Mouse (Mus musculus): ENCODE data around the gene Doc2g.
A peak's percentile ranks its signal among the peaks of the same experiment; 100 is the strongest.
"Not testable (repeated sequence)": the region's sequence is repeated elsewhere in the genome, so short reads cannot be mapped to it uniquely, and the experiment has no call there.

Gene Doc2g

DNA sequence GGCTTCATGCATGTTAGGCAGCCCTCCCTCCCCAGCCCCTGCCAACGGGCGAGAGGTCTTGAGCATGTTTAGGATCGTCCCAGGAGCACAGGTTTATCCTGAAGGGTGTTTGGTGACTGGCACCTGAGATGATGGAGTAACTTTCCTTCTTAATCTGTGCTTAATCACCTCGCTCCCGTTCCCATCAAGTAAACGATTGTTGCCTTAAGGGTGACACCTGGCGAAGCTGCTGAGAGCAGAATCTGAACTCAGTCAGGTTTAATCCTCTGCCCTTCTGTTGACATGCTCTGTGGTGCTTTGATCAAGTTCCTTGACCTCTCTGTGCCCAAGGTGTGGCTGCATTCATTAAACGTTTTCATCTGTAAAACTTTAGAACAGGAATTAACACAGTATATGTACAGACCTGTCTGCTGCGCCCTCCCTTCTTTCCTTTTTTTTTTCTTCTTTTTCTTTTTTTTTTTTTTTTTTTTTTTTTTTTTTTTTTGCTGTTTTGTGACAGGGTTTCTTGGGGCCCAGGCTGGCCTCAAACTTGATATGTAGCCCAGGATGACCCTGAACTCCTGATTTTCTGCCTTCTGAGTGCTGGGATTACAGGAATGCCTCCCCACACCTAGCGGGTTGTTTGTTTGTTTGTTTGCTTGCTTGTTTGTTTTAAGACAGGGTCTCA, 14.9 kb downstream of the Doc2g start:
- DNase-seq (ENCODE audit: low read depth): no peak

DNA sequence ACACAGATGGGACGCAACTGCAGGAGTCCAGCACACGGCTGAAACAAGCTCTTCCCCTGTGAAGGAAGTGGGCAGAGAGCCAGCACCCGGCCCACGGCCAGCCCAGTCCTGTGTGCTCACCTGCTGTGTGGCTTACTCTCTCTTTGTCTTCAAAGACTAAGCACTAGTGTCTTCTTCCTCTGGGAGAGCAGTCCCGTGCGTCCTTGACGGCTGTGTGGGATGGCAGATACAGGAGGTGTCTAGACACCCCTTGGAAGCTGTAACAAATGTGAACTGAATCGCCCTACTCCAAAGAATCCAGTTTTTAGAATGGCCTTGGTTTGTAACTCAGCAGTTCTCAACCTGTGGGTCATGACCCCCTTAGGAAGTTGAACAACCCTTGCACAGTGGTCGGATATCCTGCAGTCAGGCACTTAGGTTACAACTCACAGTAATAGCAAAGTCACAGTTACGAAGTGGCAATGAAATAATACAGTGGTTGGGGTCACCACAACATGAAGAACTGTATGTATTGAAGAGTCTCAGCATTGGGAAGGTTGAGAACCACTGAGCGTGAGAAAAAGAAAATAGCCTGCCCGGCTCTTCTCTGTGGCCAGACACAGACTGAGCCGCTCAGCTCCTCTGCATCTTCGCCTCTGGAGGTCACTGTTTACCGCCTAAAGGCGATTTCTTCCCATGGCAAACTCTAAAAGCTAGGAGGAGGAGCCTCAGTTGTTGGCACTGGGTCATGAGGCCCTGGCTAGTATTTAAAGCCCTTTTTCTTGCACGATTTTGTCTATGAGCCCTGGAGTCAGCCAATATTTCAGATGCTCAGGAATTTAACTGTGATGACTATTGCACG, 15.8 kb downstream of the Doc2g start:
- DNase-seq (ENCODE audit: low read depth): peak; percentile 73

DNA sequence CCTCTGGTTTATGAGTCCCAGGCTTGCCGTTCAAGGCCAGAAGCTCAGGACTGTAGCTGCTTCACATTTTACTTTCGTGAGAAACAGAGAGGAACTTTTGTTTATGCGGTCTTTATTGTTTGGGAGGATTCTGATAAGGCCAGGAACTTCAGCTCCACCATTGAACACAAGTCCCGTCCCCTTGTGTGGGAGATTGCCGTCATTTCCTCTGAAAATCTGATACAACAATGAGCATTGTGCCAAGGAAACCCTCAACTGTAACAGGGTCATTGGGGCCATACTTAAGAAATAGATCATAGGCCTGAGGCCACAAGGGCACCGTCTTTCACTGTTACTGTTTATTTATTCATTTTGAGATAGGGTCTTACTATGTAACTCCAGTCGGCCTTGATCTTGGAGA, 20.1 kb downstream of the Doc2g start:
- no peak for DNase-seq (ENCODE audit: low read depth)

DNA sequence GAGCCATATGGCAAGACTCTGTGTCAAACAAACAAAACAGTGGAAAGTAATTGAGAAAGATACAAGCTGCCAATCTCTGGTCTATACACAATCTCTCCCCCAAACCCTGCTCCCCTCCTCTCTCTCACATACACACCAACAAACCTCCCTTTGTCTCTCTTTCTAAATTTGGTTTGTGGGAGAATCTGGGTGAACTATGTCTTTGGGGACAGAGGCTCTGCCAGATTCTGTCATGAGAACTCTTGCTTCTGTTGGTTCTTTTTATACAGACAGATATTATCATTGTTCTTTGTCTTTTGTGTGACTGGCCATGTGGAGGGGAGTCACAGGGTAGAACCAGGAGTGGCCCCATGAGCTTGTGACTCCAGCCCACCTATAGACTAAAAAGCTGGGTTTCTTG, 24.5 kb downstream of the Doc2g start:
- no peak for DNase-seq (ENCODE audit: low read depth)

DNA sequence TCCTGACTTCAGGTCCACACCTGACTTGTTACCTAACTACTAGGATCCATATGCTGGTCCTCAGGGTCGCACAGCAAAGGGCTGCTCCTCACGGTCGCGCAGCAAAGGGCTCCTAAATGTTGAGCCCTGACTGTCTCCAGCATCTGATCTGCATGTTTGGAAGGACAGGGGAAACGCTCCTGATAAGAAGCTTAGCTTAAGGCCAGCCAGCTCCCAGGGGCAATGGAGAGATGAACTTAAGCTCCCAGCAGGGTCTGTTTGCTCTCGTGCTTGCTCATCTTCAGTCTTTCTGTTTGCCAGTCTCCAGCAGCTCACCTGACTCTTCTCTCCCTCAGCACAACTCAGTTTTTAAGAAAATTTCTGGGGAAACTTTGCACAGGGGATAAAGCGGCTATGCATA, 29.6 kb downstream of the Doc2g start:
- DNase-seq (ENCODE audit: low read depth): no peak

DNA sequence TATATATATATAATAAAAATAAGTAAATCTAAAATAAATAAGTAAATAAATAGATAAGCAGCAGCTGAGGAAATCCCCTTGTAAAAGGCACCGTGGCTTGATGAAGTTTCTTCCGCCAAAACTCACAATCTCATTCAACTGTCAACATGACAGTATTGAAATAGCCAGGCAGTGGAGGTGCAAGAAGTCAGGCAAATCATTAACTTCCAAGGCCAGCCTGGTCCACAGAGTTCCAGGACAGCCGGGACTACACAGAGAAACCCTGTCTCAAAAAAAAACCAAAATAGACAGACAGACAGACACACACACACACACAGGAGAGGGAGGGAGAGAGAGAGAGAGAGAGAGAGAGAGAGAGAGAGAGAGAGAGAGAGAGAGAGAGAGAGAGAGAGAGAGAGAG, 30.2 kb downstream of the Doc2g start:
- no peak for DNase-seq (ENCODE audit: low read depth)

DNA sequence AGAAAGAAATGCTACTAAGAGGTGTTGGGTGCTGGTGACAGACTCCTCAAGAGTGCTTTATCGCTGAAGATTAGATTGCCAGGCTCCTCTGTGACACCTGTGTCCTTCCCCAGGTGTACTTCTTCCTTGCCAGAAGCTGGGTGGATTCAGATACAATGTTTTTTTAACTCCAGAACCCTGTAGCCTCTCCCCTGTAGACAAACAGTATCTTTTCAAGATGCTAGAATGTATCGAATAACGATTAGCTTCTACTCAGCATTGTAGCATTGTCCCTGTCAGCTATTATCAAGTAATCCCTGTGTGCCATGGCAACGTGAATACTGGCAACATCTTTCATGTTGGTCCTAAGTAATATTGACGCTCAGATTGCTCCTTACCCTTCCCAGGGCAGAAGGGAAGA, 30.6 kb downstream of the Doc2g start:
- DNase-seq (ENCODE audit: low read depth): no peak

DNA sequence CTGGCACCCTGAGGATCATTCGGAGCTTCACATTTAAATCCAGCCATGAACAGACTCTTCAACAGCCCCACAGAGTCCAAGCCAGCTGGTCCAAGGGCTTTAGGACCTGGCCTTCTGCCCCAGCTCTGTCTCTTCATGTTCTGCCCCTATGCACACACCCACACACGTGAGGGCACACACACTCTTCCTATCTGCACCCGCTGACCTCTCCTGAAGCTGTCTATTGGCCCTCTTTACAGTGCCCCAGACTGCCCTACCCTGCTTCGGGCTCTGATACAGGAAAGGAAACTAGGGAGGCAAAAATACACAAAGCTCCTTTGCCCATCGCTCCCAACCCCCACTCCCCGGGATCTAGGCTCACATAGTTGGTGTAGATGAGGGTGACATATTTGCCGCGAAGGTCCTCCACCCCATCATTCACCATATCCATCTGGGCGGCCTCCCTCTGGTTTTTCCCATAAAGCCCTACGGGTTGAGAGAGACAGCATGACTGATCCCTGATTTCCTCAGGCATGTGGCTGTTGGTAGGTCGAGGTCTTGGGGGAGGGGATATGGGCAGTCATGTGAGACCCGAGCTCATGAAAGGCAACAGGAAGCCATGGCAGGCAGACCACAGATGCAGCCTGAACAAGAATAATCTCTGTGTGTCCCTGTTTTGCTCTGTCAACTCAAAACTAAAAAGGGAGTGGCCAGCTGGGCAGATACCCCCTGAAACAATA, 33.4 kb downstream of the Doc2g start:
- no peak for DNase-seq (ENCODE audit: low read depth)

DNA sequence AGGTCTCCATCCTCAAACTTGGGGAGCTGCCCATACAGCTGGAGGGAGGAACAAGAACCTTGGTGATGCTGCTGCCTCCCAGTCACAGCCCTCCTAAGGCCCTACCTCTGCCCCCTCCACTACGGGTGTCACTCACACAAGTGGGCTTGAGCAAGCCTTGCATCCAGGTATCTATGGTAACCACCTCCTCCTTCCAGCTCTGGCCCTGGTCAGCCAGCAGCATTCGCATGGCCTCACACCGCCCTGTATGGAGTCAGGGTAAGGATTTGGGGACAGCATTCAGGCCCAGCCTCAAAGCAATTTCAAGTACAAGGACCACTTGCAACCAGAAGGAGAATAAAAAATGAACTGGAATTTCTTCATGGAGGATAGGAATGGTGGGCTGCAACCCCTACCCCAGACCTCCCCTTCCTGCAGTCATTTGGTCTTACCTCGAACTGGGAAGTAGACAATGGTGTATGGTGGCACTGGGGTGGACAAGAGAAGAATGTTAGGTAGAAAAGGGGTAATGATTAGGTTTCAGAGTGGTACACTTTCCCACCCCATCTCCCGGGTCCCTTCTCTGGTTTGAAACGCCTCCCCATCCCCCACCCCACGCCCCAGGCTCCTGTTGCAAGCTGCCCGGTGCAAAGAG, 34.2 kb downstream of the Doc2g start:
- DNase-seq (ENCODE audit: low read depth): not testable (repeated sequence)

DNA sequence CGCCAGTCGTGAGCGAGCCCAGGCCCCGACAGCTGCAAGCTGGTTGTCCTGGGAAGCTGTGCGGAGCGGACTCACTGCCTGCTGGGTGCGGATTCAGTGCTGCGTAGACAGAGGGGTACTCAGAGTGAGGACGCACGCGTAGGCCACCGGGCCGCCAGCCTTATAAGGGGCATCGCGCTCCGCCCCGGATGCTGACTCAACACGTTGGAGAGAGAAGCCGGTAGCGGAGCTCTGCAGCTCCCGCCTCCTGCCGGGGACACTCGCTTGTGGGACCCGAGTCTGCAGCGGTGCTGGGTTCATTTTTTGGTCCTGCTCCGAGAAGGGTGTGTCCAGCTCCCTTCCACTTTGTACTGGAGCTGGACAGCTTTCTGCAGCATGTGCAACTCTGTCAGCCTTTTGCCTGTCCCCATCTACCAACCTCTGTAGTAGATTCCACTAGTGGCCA, 34.7 kb downstream of the Doc2g start, which contains the start of gene Gstp1:
Gene Gstp1, minus strand, starts transcription at position 198 of the 445 bp plus-strand sequence.
- DNase-seq (ENCODE audit: low read depth): peak; percentile 96

DNA sequence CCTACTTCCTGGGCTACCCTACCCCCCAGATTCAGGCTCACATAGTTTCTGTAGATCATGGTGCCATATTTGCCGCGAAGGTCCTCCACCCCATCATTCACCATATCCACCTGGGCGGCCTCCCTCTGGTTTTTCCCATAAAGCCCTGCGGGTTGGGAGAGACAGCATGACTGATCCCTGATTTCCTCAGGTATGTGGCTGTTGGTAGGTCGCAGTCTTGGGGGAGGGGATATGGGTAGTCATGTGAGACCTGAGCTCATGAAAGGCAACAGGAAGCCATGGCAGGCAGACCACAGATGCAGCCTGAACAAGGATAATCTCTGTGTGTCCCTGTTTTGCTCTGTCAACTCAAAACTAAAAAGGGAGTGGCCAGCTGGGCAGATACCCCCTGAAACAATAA, 37.8 kb downstream of the Doc2g start:
- not testable (repeated sequence) for DNase-seq (ENCODE audit: low read depth)

DNA sequence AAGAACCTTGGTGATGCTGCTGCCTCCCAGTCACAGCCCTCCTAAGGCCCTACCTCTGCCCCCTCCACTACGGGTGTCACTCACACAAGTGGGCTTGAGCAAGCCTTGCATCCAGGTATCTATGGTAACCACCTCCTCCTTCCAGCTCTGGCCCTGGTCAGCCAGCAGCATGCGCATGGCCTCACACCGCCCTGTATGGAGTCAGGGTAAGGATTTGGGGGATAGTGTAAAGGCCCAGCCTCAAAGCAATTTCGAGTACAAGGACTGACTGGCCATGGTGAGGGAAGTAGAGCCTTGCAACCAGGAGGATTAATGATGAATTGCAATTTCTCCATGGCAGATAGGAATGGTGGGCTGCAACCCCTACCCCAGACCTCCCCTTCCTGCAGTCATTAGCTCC, 38.4 kb downstream of the Doc2g start:
- not testable (repeated sequence) for DNase-seq (ENCODE audit: low read depth)

DNA sequence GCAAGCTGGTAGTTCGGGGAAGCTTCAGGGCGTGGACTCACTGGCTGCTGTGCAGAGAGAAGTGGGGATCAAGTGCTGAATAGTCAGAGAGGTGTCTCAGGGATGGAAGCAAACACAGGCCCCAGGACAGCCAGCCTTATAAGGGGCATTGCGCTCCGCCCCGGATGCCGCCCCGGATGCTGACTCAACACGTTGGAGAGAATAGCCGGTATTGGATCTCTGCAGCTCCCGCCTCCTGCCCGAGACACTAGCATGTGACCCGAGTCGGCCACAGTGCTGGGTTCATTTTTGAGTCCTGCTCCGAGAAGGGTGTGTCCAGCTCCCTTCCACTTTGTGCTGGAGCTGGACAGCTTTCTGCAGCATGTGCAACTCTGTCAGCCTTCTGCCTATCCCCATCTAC, 39.0 kb downstream of the Doc2g start:
- no peak for DNase-seq (ENCODE audit: low read depth)

DNA sequence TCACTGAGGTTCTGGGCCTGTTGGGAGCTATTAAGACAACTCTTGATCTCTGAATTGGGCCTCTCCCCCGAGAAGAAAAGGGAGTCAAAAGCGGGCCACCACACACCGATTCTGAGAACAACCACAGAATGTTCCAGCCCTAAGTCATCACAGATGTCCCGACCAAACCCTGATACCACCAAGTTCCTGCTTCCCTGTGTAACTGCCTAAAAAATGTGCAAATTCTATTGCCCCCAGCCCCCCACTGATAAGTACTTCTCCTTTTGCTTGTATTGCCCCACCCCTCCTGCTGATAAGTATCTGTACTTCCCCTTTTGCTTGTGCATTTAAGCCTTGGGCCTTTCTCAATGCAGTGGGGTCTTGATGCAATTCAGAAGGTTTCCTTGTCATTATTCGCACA, 41.0 kb downstream of the Doc2g start:
- DNase-seq (ENCODE audit: low read depth): not testable (repeated sequence)

DNA sequence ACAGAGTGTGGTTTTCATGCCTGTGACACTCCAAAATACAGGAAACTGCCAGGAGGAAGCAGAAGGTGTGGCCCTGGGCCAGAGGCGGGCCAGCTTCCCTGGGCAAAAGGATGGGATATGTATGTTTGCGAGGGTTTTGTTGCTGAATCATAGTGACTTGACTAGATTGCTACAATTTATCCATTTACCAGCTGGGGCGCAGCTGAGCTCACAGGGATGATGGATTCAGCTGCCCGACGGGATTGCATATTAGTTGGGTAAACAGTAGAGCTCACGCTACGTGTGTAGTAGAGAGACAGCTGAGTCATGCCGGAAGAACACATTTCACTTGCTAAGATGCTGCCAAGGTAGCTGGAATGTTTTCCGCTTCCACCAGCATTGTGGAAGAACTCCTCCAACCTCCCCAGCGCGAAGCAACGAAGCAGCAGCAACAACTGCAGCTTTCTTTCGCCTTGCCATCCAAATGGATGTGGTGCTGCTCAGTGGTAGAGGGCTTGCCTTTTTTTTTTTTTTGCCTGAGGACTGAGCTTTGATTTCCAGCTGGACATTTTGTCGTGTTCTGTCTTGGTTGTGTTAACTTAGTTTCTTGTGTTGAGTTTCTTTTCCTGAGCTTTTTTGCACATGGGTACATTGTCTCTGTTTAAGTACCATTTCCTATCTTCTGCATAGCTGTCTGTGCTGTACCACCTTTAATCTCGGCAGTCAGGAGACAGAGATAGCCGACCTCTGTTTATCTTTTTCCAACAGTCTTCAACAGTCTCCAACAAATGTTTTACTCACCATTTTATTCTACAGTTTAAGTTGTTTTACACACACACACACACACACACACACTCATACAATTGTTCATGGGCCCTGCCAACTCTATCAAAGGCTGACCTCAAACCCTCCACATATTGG, 43.1 kb downstream of the Doc2g start, which contains the start of gene Gstp2:
Gene Gstp2, minus strand, starts transcription at position 58 of the 900 bp plus-strand sequence.
- DNase-seq (ENCODE audit: low read depth): no peak

DNA sequence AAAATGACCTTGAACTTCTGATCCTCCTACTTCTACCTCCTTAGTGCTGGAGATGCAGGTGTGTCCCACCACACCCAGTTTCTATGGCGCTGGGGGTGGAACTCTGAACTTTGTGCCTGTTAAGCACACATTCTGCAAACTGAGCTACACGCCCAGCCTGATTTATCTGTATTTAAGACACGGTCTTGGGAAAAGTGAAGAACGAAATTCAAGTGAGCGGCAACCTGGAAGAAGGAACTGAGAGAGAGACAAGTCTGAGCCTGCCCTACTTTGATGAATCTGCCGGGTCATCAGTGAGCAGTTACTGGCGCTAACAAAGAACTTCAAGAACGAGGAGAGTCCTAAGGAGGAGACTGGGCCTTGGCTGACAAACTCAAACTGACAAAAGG, 43.7 kb downstream of the Doc2g start:
- no peak for DNase-seq (ENCODE audit: low read depth)

DNA sequence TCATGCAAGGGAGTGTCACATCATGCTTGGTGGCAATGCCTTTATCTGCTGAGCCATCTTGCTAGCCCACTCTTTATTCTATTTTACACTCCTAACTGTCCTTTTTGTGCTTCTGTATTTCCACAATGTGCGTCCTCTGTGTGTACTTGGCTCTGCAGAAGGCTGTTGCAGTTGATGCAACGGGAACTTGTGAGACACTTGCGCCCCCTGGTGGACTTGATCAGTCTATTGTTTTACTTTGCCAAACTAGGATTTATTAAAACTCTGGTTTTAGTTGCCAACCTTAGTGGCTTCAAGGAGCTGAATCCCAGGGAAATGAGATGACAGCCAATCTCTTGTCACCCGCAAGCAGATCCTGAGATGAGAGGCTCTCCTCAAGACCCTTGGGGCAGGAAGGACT, 44.7 kb downstream of the Doc2g start:
- peak; percentile 85 for DNase-seq (ENCODE audit: low read depth)

DNA sequence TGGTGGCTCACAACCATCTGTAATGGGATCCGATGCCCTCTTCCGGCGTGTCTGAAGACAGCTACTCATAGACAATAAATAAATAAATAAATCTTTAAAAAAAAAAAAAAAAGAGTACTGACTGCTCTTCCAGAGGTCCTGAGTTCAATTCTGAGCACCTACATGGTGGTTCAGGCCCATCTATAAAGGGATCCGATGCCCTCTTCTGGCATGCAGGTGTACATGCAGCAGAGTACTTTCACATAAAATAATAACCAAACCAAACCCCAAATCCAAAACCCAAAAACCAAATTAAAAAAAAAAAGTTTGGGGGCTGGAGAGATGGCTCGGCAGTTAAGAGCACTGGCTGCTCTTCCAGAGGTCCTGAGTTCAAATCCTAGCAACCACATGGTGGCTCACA, 46.0 kb downstream of the Doc2g start:
- DNase-seq (ENCODE audit: low read depth): not testable (repeated sequence)

DNA sequence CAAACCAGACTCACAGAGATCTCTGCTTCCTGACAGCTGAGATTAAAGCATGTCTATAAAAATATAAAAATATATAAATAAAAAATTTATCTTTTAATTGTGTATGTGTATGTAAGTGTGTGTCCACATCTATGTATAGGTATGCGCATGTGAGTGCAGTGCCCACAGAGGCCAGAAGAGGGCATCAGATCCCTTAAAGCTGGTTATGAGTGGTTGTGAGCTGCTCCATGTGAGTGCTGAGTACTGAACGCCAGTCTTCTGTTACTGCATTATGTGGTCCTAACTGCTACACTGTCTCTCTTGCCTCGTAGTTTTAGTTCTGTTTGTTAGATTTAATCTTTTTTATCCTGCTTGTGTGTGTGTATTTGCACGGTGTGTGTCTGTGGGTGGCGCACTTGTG, 47.9 kb downstream of the Doc2g start:
- DNase-seq (ENCODE audit: low read depth): no peak

DNA sequence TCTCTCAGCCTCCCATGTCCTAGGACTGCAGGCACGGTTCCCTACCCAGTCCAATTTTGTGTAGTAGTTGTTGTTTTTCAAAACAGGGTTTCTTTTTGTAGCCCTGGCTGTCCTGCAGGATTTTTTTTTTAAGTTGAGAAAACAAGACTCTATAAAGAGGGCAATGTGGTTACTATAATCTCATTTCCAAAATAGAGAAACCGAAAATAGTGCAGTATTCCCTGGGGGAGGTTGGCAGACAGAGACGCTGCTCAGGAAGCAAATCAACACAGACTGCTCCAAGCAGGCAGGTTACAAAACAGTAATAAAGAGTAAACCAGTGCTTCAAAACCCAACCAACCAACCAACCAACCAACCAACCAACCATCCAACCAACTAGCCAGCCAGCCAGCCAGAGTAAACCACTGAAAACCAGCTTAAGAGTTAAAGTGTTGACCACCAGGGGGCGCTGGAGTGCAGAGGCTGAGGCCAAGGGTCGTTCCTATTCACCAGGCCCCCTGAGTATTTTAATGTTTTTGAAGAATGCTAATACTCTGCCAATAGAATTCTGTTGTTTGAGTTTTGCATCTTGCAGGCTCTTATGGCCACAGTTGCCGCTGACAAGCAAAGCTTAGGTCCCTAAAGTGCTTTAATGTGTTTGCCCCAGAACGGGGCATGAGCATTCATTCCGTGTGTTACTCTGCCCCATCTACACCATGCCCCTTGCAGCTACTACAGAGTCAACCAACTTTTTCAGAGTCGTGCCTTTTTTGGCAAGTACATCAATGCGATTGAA, 48.8 kb downstream of the Doc2g start:
- DNase-seq (ENCODE audit: low read depth): peak; percentile 71

Measured in c-Kit-positive CD71-negative TER-119-negative erythroid progenitor cells, embryonic 14.5 days (primary cell).